Mouse (Mus musculus): ENCODE results near the gene Tank. TPM values are rescaled to one million over a fixed set of nuclear protein-coding genes. Genes with fewer than 3 reads are reported as not detected.

Gene Tank
- 68.3 TPM for total RNA-seq (2023)

GRCm38 (mm10) chr2:61578433-61578832 is at the start of gene Tank:
Gene Tank, plus strand, starts transcription at chr2:61578585.

Other genes starting within 250 kb of the Tank start
- gene Psmd14, start 133.1 kb downstream of the Tank start, total RNA-seq (2023) = 79.7 TPM
- gene Tbr1, start 224.3 kb downstream of the Tank start, total RNA-seq (2023) = 1.4 TPM

Data from CD4-positive naive resting alpha-beta T cell, adult 57 days (primary cell).